Mouse (Mus musculus) erythroid progenitor cell, adult 5-6 weeks (primary cell): ENCODE measurements around the gene Ssu72. TPM values are rescaled to one million over a fixed set of nuclear protein-coding genes. Genes with fewer than 3 reads are reported as not detected.
A peak's percentile ranks its signal among the peaks of the same experiment; 100 is the strongest.
"Not testable (repeated sequence)": the region's sequence is repeated elsewhere in the genome, so short reads cannot be mapped to it uniquely, and the experiment has no call there.

Source experiments
- ATAC-seq: replicated peaks from 2 replicates; pipeline ENCODE4 v1.8.0; 2016; ENCODE audit warnings: moderate number of reproducible peaks, mild to moderate bottlenecking, moderate TSS enrichment, inconsistent platforms; ENCODE audit not compliant: poor library complexity, low FRiP score, severe bottlenecking
- total RNA-seq, 2 experiments: library from RNA; stranded (forward) in 1 of 2; stranded (reverse) in 1 of 2; fragments of 150-400 nt in 1 of 2; fragments of 186-747, 209-891 nt in 1 of 2; gene quantifications; 2 replicates each; pipeline versions ENCODE4 v1.2.3 to v1.2.4; 2015 to 2017; ENCODE audit warnings: low replicate concordance in 2 of 2

Ssu72 gene
- total RNA-seq (2015; ENCODE audit: low replicate concordance) (44.9 and 65.6 TPM in 2 replicates), total RNA-seq (2017; ENCODE audit: low replicate concordance) (37.0 and 57.2 TPM in 2 replicates)

DNA sequence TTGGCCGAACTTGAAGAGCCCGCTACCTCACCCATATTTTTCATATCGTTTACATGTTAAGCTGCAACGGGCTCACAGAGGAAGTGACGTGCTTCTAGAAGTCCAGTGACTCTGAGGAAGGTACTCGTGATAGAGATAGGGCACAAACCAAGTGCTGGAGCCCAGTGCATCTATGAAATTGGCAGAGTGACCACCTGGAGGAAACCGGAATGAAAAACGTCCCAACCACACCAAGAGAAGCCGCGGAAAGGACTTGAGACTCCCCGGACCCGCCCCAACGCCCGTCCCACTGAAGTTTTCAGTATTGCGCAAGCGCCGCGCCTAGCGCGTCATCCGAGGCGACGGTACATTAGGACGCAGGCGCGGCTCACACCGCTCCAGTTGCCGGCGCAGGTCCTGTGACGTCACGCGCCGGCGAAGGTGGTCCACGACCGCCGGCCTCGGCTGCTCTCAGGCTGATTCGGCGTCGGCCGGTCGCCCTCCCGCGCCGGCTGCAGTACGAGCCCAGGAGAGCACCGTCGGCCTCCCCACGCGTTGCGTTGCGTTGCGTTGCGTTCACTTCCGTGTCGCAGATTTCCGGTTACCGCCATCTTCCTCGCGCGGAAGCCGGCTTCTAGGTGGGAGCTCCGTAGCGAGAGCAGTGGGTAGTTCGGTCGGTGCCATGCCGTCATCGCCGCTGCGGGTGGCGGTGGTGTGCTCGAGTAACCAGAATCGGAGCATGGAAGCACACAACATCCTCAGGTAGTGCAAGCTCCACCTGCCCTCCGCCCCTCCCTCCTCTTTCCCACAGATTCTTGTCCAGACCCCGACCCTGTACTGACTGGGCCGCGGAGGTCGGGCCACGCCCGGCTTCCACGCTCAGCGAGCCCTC, at the start of gene Ssu72:
Gene Ssu72 (plus strand): TSS at position 80 of the 871 bp plus-strand sequence.
- peak; percentile 92 for ATAC-seq

DNA sequence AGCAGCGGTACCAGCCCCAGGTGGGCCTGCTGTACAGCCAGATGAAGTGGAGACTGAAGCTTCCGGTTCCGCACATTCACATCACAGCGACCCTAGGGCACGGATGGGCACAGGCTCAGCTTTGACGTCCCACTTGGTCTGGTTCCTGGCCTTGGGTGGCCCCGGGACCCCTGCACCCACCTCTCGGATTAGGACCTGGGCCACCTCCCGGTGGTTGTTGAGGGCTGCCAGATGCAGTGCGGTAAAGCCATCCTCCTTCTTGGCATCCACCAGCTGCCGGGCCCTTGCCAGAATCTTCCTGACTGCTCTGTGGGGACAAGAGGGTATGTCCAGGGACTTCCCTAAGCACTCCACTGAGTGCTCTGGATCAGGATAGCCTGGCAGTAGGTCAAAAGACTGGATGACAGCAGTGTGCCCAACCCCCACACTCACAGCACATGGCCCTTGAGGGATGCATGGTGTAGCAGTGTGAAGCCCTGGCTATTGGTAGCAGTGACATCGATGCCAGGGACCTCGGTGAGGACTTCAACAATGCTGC, 48.3 kb upstream of the Ssu72 start:
- no peak for ATAC-seq

DNA sequence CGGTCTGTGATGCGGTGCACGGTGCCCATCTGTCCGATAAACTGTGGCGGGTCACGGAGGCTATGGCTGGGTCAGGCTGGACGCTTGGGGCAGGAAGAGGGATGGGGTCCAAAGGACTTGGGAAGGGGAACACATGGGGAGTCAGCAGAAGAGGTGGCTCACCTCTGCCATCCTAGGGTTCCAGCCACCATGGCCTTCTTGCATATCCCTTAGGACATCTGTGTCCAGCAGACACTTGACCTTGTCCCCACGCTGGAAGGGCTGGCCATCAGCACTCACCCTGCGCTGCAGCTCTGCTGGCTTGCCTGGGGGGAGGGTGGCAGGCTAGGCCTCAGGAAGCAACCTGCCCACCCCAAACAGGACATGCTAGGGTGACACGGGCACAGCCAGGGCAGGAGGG, 45.6 kb upstream of the Ssu72 start:
- no peak for ATAC-seq

DNA sequence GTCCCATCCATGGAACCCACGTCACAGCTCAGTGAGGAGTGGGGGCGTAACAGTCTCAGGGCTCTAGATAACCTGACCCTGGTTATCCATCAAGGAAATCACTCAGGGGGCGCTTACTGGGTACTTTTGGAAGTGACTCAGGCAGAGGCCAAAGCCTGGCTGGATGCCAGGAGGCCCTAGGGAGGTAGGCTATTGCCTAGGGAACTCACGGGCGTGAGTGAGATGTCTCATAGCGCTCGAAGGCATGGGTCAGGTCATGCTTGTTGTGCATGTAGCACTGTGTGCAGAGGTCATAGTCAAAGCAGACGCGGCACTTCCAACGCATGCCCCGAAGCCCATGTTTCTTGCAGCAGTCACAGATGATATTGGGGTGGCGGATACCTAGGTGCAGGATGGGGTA, 44.0 kb upstream of the Ssu72 start:
- no peak for ATAC-seq

DNA sequence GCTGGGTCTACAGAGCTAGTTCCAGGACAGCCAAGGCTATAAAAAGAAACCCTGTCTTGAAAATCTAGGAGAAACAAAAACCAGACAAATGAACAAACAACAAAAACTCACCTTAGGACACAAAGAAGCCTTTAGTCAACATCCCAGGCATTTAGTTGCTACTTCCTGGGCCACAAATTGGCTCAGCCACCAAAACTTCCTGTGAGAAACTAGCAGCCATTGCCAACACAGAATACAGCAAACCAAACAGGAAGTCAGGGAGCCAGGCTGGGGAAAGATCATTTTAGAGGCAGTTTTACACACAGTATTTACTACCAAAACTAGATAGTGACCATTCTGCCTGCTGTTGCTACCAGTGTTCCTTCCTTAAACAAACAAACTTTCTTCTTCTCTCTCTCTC, 37.7 kb upstream of the Ssu72 start:
- no peak for ATAC-seq

DNA sequence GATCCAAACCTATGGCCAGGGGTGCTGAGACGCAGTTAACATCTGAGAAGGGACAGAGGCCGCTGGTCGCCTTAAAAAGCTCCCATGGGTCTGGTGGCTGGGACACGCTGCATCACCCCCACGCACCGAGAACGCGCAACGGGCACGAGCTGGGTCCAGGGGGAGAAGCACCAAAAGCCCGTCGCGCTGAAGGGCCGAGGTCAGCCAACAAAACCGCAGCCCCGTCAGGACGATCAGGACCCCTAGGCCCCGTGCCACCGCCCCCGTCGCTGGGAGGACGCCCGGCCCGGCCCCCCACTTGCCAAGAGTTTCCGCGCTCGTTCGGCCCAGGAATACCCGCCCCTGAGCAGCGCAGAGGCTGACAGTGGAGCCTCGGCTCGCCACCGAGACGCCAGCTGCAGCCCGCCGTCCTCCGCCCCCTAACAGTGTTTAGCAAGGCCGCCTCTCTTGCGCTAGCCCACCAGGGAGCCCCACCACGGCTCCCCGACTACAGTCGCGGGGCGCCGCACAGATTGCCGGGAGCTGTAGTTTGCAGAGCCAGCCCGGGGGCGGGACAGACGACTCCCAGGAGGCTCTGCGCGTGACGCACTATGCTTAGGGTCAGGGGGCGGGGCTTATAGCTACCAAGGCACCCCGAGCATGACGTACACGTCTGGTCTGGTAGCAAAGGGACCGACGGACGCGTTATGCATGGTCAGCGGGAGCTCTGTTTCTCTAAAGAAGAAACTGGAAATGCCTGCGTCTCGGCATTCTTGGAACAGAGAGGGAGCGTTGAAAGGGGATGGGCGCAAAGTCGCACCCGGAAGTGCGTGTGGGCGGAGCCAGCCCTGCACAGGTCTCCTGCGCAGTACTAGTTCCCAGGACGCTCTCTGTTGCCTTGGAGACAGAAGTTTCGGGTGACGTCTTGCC, 35.7 kb upstream of the Ssu72 start, which contains the start of gene Mib2:
Gene Mib2 (minus strand): TSS at position 510 of the 909 bp plus-strand sequence.
- peak; percentile 99 for ATAC-seq

DNA sequence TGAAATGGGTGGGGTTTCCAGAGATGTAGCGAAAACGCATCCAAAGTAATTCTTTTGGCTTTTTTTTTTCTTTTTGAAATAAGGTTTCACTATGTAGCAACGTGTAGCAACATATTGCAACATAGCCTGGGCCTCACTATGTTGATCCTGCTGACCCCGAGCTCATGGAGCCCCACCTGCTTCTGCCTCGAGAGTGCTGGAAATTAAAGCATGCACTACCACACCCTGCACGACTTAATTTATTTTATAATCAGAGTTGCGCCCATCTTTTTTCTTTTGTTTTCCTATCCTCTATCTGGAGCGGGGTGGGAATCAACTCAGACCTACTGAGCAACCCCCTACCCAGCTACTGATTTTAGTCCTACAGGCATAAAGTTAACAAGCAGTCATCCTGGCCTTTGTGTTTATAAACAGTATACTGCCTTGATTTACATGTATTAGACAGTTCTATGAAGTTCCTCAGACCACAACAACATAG, 35.0 kb upstream of the Ssu72 start:
- ATAC-seq = peak; percentile 45

DNA sequence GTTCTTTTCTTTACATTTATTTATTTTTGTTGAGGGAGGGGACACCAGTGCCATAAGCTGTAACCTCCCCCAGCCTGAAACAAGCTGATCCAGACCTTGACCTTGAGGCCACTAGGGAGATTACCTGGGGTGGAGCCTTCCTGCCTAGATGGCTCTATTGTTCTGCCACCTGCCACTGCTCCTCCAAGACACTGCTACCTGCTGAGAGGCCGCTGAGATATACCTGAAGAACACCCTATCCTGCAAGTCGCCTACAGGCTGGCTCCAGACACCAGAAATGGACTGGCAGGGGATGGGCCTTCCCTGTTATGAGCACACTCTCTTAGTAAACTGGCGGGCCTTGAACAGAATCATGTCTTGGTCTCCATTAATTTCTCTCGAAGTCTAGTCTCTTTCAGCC, 34.4 kb upstream of the Ssu72 start:
- not testable (repeated sequence) for ATAC-seq

DNA sequence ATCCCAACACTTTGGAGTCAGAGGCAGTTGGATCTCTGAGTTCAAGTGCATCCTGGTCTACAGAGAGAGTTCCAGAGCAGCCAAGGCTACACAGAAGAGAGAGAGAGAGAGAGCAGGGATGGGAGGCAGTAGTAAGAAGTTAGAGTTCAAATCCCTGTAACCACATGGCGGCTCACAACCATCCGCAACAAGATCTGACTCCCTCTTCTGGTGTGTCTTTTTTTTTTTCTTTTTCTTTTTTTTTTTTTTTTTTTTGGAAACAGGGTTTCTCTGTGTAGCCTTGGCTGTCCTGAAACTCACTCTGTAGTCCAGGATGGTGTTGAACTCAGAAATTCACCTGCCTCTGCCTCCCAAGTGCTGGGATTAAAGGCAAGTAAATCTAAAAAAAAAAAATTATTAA, 32.5 kb upstream of the Ssu72 start:
- ATAC-seq = no peak

DNA sequence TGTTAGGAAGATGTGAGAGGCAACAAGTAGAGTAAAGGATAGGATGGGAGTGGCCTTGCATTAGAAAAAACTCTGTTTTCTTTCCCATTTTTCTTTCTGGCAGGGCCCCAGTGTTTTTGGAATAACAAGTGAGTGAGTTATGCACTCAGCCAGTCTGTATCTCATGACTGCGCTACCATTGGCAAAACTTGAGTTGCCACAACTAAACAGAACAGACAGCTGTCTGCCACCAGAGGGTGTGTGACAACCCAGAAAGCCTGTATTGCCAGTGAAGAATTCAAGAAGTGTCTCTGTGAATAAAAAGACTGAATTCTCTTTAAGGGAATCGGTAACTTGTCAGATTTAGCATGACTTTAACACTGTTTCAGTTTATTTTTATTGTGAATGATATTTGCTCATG, 28.6 kb upstream of the Ssu72 start:
- ATAC-seq = no peak

DNA sequence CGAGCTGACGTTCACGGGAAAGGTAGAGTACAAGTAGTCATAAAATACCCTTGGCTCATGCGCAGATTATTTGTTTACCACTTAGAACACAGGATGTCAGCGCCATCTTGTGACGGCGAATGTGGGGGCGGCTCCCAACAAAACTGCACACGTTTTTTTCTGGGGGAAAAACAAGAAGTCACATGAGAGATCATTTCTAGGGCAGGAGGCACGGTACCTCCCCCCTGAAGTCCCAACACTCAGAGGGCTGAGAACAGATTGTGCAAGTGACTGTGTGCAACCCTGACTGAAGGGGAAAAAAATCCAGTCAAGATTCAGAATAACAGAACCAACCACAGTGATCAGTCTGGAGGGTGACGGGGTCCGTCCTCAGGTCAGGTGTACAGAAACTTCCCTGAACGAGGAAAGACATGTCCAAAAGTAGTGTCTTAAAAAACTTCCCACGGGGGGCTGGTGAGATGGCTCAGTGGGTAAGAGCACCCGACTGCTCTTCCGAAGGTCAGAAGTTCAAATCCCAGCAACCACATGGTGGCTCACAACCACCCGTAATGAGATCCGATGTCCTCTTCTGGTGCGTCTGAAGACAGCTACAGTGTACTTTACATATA, 20.8 kb upstream of the Ssu72 start:
- not testable (repeated sequence) for ATAC-seq

DNA sequence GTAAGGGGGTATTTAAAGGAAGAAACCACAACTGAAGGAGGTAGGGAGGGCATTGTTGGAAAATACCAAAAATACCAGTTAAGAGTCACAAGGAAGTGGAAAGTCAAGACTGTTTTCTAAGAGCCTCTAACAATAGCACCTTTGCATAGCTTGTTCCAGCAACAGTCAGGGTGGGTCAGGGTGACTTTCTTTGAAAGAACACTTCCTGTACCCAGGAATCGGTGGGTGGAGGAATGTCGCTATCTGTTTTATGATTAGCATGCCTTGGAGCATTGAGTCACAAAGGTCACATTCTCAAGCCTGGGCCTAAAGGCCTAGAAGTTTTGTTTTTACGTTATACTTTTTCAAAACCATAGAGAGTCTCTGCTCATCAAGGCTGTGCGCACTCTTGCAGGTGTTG, 16.8 kb upstream of the Ssu72 start:
- not testable (repeated sequence) for ATAC-seq

DNA sequence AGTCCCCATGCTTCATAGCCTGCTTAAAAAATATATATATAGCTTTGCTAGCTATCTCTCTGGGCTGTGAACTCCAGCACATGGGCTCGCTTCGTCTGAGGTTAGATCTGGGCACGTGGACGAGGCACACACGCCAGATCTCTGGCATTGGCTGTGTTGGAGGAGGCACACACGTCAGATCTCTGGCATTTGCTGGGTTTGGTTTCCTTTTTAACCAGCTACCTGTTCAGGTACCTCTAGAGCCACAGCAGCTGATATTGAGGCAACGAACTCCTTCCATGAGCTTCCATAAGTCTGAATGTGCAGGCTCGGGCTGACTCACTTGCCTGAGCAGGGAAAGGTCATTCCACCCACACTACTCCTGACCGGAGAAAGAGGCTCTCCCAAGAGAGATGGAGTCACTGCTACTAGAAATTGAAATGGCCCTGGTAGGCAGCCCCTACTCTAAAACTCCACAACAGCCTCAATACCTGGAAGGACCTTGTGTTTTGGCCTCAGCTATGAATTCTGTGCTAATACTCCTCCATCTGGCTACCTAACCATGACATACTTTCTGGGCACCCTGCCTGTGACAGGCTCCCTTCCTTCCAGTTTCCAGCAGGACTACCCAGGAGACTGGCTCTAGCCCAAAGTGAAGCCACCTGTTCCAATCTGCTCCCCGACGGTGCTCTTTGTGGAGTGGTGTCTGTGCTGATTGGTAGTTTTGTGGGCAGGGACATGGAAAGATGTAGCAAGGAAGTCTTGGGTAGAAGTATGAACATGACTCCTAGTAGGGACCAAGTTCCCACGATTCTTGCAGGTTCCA, 13.8 kb upstream of the Ssu72 start:
- ATAC-seq = no peak

DNA sequence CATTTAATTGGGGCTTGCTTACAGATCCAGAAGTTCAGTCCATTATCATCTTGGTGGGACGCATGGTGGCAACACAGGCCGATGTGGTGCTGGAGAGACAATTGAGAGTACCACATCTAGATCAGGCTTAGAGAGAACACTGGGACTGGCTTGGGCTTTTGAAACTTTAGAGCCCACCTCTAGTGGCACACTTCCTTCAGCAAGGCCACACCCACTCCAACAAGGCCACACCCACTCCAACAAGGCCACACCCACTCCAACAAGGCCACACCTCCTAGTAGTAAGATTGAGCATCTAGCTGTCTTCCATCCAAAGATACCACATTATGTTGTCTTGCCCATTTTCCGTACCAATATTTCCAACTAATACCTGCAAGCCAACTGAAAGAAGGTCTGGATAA, 12.2 kb upstream of the Ssu72 start:
- ATAC-seq = no peak

DNA sequence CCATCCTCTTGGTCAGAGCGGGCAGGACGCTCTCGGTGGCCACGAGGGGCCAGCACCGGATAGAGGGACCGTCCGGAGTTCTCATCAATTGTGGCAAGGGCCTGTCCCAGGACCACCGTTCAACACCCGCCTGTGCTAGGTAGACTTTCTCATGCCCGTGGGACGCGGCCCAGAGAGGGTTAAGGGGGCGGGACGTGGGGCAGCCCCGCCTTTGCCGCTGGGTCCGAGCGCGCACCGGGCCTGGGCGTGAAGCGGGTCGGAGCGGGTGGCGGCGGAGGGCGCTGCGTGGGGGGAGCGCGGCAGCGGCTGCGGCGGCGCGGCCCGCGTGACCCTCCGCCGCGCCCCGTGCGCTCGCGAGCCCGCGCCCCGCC, 10.5 kb upstream of the Ssu72 start, which contains the start of gene Fndc10:
Gene Fndc10 (plus strand): TSS at position 232 of the 371 bp plus-strand sequence.
- no peak for ATAC-seq

DNA sequence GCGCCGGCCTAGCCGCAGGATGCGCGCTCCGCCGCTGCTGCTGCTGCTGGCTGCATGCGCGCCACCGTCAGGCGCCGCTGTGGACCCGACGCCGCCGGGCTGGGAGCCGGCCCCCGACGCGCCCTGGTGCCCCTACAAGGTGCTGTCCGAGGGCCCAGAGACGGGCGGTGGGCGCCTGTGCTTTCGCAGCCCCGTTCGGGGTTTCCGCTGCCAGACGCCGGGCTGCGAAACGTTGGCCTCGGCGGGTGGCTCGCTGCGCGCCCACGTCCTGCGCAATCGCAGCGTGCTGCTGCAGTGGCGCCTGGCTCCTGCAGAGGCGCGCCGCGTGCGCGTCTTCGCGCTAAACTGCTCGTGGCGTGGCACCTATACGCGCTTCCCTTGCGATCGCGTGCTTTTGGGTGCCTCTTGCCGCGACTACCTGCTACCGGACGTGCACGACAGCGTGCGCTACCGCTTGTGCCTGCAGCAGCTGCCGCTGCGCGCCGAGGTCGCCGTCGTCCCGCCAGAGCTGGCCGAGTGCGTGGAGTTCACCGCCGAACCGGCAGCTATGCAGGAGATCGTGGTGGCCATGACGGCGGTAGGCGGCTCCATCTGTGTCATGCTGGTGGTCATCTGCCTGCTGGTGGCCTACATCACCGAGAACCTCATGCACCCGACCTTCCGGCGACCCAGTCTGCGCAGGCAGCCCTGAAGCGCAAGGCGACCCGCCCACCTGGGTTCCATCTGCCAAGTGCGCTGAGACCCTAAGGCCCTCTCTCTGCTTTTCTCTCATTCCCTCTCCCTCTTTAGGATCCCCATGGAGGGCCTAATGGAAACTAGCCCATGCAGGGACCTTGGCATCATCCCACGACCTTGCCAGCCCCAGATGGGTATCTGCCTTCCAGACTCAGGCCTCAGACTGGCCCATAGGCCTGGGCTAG, 9.9 kb upstream of the Ssu72 start:
- no peak for ATAC-seq

DNA sequence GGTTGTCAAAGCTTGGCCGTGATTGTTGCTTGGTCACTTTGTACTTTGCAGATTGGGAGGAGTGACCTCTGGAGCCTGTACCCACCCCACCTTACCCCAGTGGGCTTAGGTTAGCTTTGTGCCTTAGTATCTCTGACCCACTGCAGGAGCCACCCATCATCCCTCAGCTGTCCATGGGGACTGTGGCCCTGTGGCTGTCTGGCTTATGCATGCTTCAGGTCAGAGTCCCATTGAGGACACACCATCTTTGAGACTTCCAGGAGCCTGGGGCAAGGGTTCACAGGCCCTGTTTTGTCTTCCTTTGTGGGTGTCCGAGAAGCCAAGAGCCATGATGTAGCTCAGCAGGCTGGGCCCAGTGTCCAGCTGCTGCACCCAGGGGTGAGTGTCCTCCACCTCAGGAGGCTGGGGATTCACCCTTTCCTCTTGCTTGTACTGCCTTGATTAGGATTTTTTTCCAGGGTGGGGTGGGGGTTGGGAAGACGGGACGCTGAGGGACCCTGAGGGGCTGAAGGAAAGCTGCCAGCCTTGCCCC, 9.0 kb upstream of the Ssu72 start:
- no peak for ATAC-seq
